Mouse (Mus musculus) forebrain, embryonic 13.5 days (tissue): ENCODE measurements at regions not wholly inside any gene's neighbourhood (a gene's known extent, or its start where the extent isn't known, plus 50 kb on each side); places are given as distances from the start of the nearest gene placed in this dataset.

Experiments used
- ATAC-seq: fragments of 200-750 bp; cut with Nextera tagmentation; 2 replicates; pipeline ENCODE4 v1.8.0; 2017
- H3K27ac ChIP-seq: fragments of 300-500 bp; sonication (generic); 2 replicates; pipeline ENCODE4 v1.5.1; 2015; ENCODE audit warnings: inconsistent platforms, mild to moderate bottlenecking, moderate library complexity
- H3K27me3 ChIP-seq: fragments of 300-500 bp; sonication (generic); 2 replicates; pipeline ENCODE4 v1.6.1; 2015; ENCODE audit warnings: mild to moderate bottlenecking, inconsistent platforms
- H3K36me3 ChIP-seq: fragments of 300-500 bp; sonication (generic); 2 replicates; pipeline ENCODE4 v1.6.1; 2015; ENCODE audit warnings: mild to moderate bottlenecking, inconsistent platforms; ENCODE audit not compliant: poor library complexity, severe bottlenecking
- H3K4me1 ChIP-seq: fragments of 300-500 bp; sonication (generic); 2 replicates; pipeline ENCODE4 v1.6.1; 2015; ENCODE audit warnings: inconsistent platforms
- H3K4me2 ChIP-seq: fragments of 300-500 bp; sonication (generic); 2 replicates; pipeline ENCODE4 v1.6.1; 2015; ENCODE audit warnings: inconsistent platforms, mild to moderate bottlenecking, moderate library complexity
- H3K4me3 ChIP-seq: fragments of 300-500 bp; sonication (generic); 2 replicates; pipeline ENCODE4 v1.5.1; 2015; ENCODE audit warnings: mild to moderate bottlenecking, inconsistent platforms
- H3K9ac ChIP-seq: fragments of 300-500 bp; sonication (generic); 2 replicates; pipeline ENCODE4 v1.6.1; 2015; ENCODE audit warnings: mild to moderate bottlenecking, inconsistent platforms
- H3K9me3 ChIP-seq: fragments of 300-500 bp; sonication (generic); replicated peaks from 2 replicates; pipeline ENCODE4 v1.6.1; 2016; ENCODE audit warnings: inconsistent platforms
- WGBS: fragments of 180-500 bp; shearing (Covaris S2); methylation state at CpG from one replicate; pipeline ENCODE4 v1.1.7; 2015; 5-methylcytosine and 5-hydroxymethylcytosine counted together

DNA sequence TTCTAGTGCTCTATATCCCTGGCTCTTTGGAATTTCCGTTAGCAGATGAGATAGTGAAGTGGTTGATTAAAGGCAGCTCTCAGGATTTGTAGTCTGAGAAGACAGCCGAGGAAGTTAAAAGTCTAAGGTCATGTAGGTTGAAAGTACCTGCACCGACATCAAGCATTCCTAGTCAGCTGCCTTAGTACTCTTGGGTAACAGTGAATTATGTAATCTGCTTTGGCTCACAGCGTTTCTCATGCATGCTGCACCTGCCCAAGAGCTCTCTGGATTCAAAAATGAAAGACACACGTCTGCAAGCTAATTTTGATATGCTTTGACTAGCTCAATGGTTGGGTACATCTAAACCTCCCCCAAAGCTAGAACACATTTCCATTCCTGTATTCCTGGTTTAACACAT, 849.6 kb downstream of the Cdh8 start:
- Histone ChIP-seq H3K27me3 (no peaks in the 10 kb centered on the region), H3K4me1 (no peaks in the 10 kb centered on the region), H3K4me2 (no peak overlapping the region), H3K9me3 (no peaks in the 10 kb centered on the region), H3K4me3 (no peak overlapping the region), H3K27ac (no peak overlapping the region), H3K36me3 (no peaks in the 10 kb centered on the region), H3K9ac (no peak overlapping the region)
- WGBS = 70% methylated on average over 5 of the region's 5 CpGs
- no peak for ATAC-seq

DNA sequence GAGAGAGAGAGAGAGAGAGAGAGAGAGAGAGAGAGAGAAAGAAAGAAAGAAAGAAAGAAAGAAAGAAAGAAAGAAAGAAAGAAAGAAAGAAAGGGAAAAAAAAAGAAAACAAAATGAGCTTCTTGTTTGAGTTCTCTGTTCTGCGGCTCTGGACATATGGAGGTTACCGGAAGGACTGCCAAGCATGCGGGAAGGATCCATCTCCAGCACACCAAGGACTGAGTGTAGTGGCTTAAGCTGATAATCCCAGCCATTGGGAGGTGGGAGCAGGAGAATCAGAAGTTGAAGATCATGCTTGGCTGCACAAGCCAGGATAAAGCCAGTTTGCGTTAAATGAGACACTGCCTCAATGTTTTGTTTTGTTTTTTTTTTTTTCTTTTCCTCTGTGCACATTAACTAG, 897.8 kb downstream of the Cdh8 start:
- ATAC-seq = no peak
- no peaks in the 10 kb centered on the region for H3K36me3 ChIP-seq
- WGBS = 35% methylated on average over 4 of the region's 4 CpGs
- H3K4me1 ChIP-seq = no peaks in the 10 kb centered on the region
- H3K27me3 ChIP-seq = no peaks in the 10 kb centered on the region
- no peak overlapping the region for H3K27ac ChIP-seq
- H3K4me3 ChIP-seq = no peak overlapping the region
- H3K9me3 ChIP-seq = no peaks in the 10 kb centered on the region
- no peak overlapping the region for H3K4me2 ChIP-seq
- H3K9ac ChIP-seq = no peak overlapping the region

DNA sequence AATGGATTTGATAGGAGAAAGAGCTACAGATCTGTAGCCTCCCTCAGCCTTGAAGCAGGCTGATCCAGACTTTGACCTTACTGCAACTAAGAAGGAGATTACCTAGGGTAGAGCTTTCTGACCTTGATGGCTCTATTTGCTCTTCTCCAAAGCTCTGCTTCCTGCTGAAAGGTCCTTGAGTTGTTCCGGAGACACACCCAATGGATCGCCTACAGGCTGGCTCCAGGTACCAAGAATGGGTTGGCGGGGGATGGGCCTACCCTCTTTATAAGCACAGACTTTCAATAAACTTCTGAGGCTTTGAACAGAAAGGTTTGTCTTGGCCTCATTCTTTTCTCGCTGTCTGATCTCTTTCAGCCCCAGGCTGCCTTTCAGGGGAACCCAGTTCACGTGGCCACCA, 901.0 kb downstream of the Cdh8 start:
- Histone ChIP-seq H3K4me1 (no peaks in the 10 kb centered on the region), H3K4me2 (no peak overlapping the region), H3K27ac (no peak overlapping the region), H3K4me3 (no peak overlapping the region), H3K36me3 (no peaks in the 10 kb centered on the region), H3K9ac (no peak overlapping the region), H3K27me3 (no peaks in the 10 kb centered on the region), H3K9me3 (no peaks in the 10 kb centered on the region)
- WGBS = 81% methylated on average over 5 of the region's 5 CpGs
- no peak for ATAC-seq

DNA sequence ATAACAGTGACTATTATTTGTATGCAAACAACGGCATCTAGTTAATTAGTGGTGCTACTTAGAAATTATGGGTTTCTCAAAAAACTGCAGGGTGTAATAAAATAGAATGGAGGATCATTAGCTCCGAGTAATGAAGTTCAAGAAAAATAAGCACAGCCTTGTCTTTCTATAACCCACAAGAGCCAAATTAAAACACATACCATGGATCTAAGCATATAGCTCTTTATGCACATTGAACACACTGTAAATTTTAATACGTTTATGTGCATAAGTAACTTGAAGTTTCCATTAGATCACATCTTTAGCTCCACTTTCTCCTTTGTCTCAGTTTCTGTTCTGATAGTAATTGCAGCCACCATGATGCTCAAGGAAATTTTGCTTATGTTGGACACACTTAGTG, 919.5 kb downstream of the Cdh8 start:
- no peak for ATAC-seq
- WGBS = 58% methylated on average over 3 of the region's 3 CpGs
- Histone ChIP-seq H3K4me1 (no peaks in the 10 kb centered on the region), H3K27me3 (no peaks in the 10 kb centered on the region), H3K27ac (no peak overlapping the region), H3K9me3 (no peaks in the 10 kb centered on the region), H3K36me3 (no peaks in the 10 kb centered on the region), H3K4me2 (no peak overlapping the region), H3K9ac (no peak overlapping the region), H3K4me3 (no peak overlapping the region)

DNA sequence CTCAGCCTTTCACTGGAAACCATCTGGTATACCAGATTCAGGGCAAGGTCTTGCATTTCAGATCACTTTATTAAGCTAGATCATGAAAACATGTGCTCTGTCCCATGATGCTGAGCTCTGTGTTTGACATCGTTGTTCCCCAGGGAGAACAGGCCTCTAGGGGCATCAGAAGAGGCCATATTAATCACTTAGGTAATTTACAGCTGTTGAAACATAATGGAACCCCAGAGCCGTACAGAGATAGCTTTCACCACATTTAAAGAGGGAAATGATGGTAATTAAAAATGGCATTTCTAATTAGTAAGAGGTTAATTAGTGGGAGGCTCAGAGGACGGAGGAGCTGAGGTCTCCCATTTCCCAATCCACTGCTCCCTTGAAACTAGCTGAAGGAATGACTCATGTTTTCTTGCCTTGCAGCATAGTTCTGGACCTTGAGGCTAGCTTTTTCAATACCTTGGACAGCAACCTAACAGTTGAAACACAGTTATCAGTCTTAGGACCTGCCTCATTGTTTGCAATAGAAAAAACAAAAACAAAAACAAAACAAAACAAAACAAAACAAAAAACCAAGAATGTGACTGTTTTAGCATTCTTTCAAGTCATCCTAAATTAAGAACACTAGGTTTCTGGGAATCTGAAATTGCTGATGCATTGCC, 952.8 kb downstream of the Cdh8 start:
- H3K4me1 ChIP-seq = no peaks in the 10 kb centered on the region
- no peak overlapping the region for H3K4me2 ChIP-seq
- no peak overlapping the region; the same call in 1 of the 2 replicates for H3K27ac ChIP-seq
- H3K36me3 ChIP-seq = no peaks in the 10 kb centered on the region
- no peak overlapping the region for H3K4me3 ChIP-seq
- no peaks in the 10 kb centered on the region for H3K27me3 ChIP-seq
- no peaks in the 10 kb centered on the region for H3K9me3 ChIP-seq
- ATAC-seq = peak; percentile 62; the same call in 1 of the 2 replicates
- WGBS = 23% methylated on average over 3 of the region's 3 CpGs
- no peak overlapping the region for H3K9ac ChIP-seq

DNA sequence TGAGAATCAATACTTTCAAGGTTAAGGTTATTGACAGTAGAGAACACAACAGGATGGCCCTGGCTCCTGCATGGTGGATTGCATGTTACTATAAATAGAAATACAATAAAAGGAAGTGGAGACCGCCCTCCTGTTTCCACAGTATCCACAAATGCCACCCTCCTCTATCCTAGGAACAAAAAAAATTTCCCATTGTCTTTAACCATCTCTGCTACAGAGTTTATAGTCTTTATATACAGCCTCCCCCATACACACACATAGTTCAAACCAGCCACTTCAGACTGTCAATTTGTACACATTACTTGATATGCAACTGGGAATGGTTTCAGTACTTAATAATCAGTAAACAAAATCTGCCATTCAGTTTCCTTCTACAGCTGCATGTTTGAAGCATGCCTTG, 960.7 kb downstream of the Cdh8 start:
- H3K9ac ChIP-seq = no peak overlapping the region
- ATAC-seq = no peak
- H3K36me3 ChIP-seq = no peaks in the 10 kb centered on the region
- no peak overlapping the region for H3K4me2 ChIP-seq
- H3K4me1 ChIP-seq = no peaks in the 10 kb centered on the region
- no peaks in the 10 kb centered on the region for H3K9me3 ChIP-seq
- no peaks in the 10 kb centered on the region for H3K27me3 ChIP-seq
- no peak overlapping the region for H3K27ac ChIP-seq
- 100% methylated on average over 1 of the region's 1 CpGs for WGBS
- H3K4me3 ChIP-seq = no peak overlapping the region
